ENCODE assay signal across 8 mouse cellular contexts in the genomic region with DNA sequence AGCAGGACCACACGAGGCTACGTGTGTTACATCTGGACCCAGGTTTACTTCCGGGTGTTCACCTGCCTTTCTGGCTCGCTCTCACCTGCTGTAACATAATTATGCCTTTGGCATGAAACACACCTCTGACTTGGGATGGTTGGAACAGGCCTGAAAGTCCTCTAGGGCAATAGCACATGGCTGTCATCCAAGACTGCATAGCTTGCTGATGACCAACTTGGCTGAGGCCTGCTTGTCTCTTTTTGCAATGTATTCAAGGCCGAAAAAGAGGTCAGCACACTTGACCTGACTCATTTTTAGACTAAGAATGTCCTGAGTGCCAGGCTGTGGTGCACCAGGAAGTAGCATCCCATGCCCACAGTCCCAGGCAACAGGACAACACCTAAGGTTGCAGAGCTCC. TPM values are rescaled to one million over a fixed set of nuclear protein-coding genes. Genes with fewer than 3 reads are reported as not detected.
A peak's percentile ranks its signal among the peaks of the same experiment; 100 is the strongest.
DNase-seq lines count a peak whose midpoint lies in the region; ATAC-seq and TF ChIP-seq lines count a peak whose summit lies in the region.
"Had no signal": no experiment of that assay in that cellular context is flagged by ENCODE, and none has a peak within 500 bp of the region (broad histone marks: within the 10 kb centered on the region; RNA-seq: fewer than 3 reads in every experiment).

No protein-coding gene starts in this region.

- TF ChIP-seq CTCF in stomach, postnatal 0 days (IDR thresholded peaks at IDR 0.05; ENCODE audit: low read depth) = no peak

- H3K9ac ChIP-seq in stomach, postnatal 0 days (ENCODE audit: low read length) = no peak overlapping the region

- peak; percentile 63 for DNase-seq in ovary, adult 18-20 months (ENCODE audit: low spot score)
- DNase-seq in ovary, postnatal 10 days (ENCODE audit: low spot score) = no peak
- peak; percentile 45 to 47 for DNase-seq in cerebellum, postnatal 10 days
- DNase-seq in heart, postnatal 36 days = peak; percentile 32 to 51
- DNase-seq in stomach, postnatal 0 days (ENCODE audit: low spot score) = no peak
- DNase-seq in right cerebral cortex, postnatal 25 days = no peak
- DNase-seq in limb, embryonic 10.5 days (ENCODE audit: low spot score) = no peak

- no peak overlapping the region for H3K27ac ChIP-seq in stomach, postnatal 0 days (replicated peaks)
- H3K27ac ChIP-seq in limb, embryonic 10.5 days = no peak overlapping the region

- WGBS in stomach, postnatal 0 days = 59% methylated on average over 5 of the region's 5 CpGs
- WGBS in limb, embryonic 10.5 days = 92% methylated on average over 5 of the region's 5 CpGs

- no peaks in the 10 kb centered on the region for H3K4me1 ChIP-seq in stomach, postnatal 0 days (replicated peaks; ENCODE audit: control insufficient read depth, insufficient read depth)
- no peaks in the 10 kb centered on the region for H3K4me1 ChIP-seq in limb, embryonic 10.5 days

- TF ChIP-seq EP300 in stomach, postnatal 0 days (optimal IDR thresholded peaks at IDR 0.05) = no peak

- no peaks in the 10 kb centered on the region for H3K36me3 ChIP-seq in stomach, postnatal 0 days (ENCODE audit: control insufficient read depth, insufficient read depth, low read length)
- no peaks in the 10 kb centered on the region for H3K36me3 ChIP-seq in limb, embryonic 10.5 days

- H3K27me3 ChIP-seq in stomach, postnatal 0 days (ENCODE audit: control insufficient read depth, insufficient read depth, low read length) = no peaks in the 10 kb centered on the region
- no peaks in the 10 kb centered on the region for H3K27me3 ChIP-seq in limb, embryonic 10.5 days (ENCODE audit: low read depth, poor library complexity, severe bottlenecking)

- intact Hi-C loops in heart, postnatal 36 days (cut with DNase I) = no loop called here

- no peaks in the 10 kb centered on the region for H3K9me3 ChIP-seq in stomach, postnatal 0 days (ENCODE audit: control insufficient read depth, low read length)
- no peaks in the 10 kb centered on the region for H3K9me3 ChIP-seq in limb, embryonic 10.5 days (replicated peaks)

- no peak overlapping the region for H3K4me3 ChIP-seq in stomach, postnatal 0 days (ENCODE audit: low read depth, low read length)
- H3K4me3 ChIP-seq in limb, embryonic 10.5 days = no peak overlapping the region

- peak; percentile 54; the same call in 1 of the 2 replicates for ATAC-seq in stomach, postnatal 0 days (ENCODE audit: low FRiP score, low TSS enrichment)
- ATAC-seq: intestine, postnatal 0 days had no signal

- no peak overlapping the region for H3K4me2 ChIP-seq in stomach, postnatal 0 days (replicated peaks; ENCODE audit: low read depth)

RNA-seq across cellular contexts. Expression of a gene that starts 12.1 kb away (rescaled TPM):
- 10 to 100 TPM; 61.8 to 69.5 TPM for total RNA-seq in heart, postnatal 36 days (2021)
- polyA plus RNA-seq in stomach, postnatal 0 days (2015; fragmentation: Nextera tagmentation; extraction: Ambion mirVana) = 34.0 and 35.9 TPM in 2 replicates
- polyA plus RNA-seq in limb, embryonic 10.5 days (2016; fragmentation: Nextera tagmentation; extraction: Ambion mirVana) = 43.2 and 43.8 TPM in 2 replicates

Comparison
In these comparisons a context has a peak if more than half of its experiments do, and no peak if none do; other contexts are left out.
1. DNase-seq: peak in ovary, adult 18-20 months (single experiment), cerebellum, postnatal 10 days (2 of 2) and heart, postnatal 36 days (2 of 2); none in ovary, postnatal 10 days (single experiment), stomach, postnatal 0 days (single experiment), right cerebral cortex, postnatal 25 days (single experiment) and limb, embryonic 10.5 days (single experiment).